Mouse (Mus musculus) frontal cortex, postnatal 10 days (tissue): ENCODE data around the gene Olfr1008.
"Not testable (repeated sequence)": the region's sequence is repeated elsewhere in the genome, so short reads cannot be mapped to it uniquely, and the experiment has no call there.

Experiments used
- DNase-seq, 2 experiments: peaks; one replicate each; pipeline ENCODE4 v3.0.0; 2022; ENCODE audit warnings: low spot score in 2 of 2, mixed read lengths in 1 of 2

The Olfr1008 gene

GRCm38 (mm10) chr2:85689131-85689530, at the start of gene Olfr1008:
Olfr1008 (plus strand) TSS chr2:85689431.
- no peak for DNase-seq

GRCm38 (mm10) chr2:85650604-85651003, 38.6 kb upstream of the Olfr1008 start, which contains the start of gene Olfr1002:
Olfr1002 (minus strand) TSS chr2:85650704.
- no peak for DNase-seq

- not testable (repeated sequence) for DNase-seq
Measured at GRCm38 (mm10) chr2:85664355-85664754, 24.9 kb upstream of the Olfr1008 start, which contains the start of gene Olfr154. Olfr154 (minus strand) TSS chr2:85664455.

- DNase-seq = no peak
Measured at GRCm38 (mm10) chr2:85678667-85679066, 10.6 kb upstream of the Olfr1008 start, which contains the start of gene Olfr1006. Olfr1006 (minus strand) TSS chr2:85678767.

GRCm38 (mm10) chr2:85710680-85711079, 21.4 kb downstream of the Olfr1008 start:
- not testable (repeated sequence) for DNase-seq

- no peak for DNase-seq
Measured at GRCm38 (mm10) chr2:85711159-85711558, 21.9 kb downstream of the Olfr1008 start.

- DNase-seq = no peak
Measured at GRCm38 (mm10) chr2:85715119-85715518, 25.9 kb downstream of the Olfr1008 start, which contains the start of gene Olfr1009. Olfr1009 (plus strand) TSS chr2:85715419.

- DNase-seq = peak in 1 of 2 experiments; percentile 13
Measured at GRCm38 (mm10) chr2:85725793-85726192, 36.6 kb downstream of the Olfr1008 start.
